Mouse (Mus musculus): ENCODE results near the gene Grwd1. TPM values are rescaled to one million over a fixed set of nuclear protein-coding genes. Genes with fewer than 3 reads are reported as not detected.

Grwd1 gene
- polyA plus RNA-seq, 1 experiment = not detected

- TF ChIP-seq POLR2A (IDR thresholded peaks at IDR 0.05; ENCODE audit: insufficient read depth, low read depth, low read length) (no peak), CTCF (IDR thresholded peaks at IDR 0.05; ENCODE audit: insufficient read depth, low read depth, low read length) (no peak)
- Histone ChIP-seq H3K4me3 (ENCODE audit: insufficient read depth, low read depth, low read length) (no peak overlapping the region), H3K4me1 (ENCODE audit: control insufficient read depth, insufficient read depth, low read length) (peaks cover 5% of the 10 kb centered on the region; the same call in 1 of the 2 replicates), H3K27ac (ENCODE audit: insufficient read depth, low read depth, low read length) (no peak overlapping the region)
- WGBS = 78% methylated on average over 3 of the region's 3 CpGs
Measured at GRCm38 (mm10) chr7:45850661-45851060, 19.9 kb upstream of the Grwd1 start.

GRCm38 (mm10) chr7:45848447-45849027 is 17.8 kb upstream of the Grwd1 start:
- H3K4me1 ChIP-seq (ENCODE audit: control insufficient read depth, insufficient read depth, low read length) = peaks cover 5% of the 10 kb centered on the region; the same call in 1 of the 2 replicates
- 13% methylated on average over 6 of the region's 6 CpGs for WGBS
- H3K27ac ChIP-seq (ENCODE audit: insufficient read depth, low read depth, low read length) = no peak overlapping the region
- no peak overlapping the region for H3K4me3 ChIP-seq (ENCODE audit: insufficient read depth, low read depth, low read length)
- TF ChIP-seq CTCF (IDR thresholded peaks at IDR 0.05; ENCODE audit: insufficient read depth, low read depth, low read length) = no peak
- no peak for TF ChIP-seq POLR2A (IDR thresholded peaks at IDR 0.05; ENCODE audit: insufficient read depth, low read depth, low read length)

- Histone ChIP-seq H3K4me3 (ENCODE audit: insufficient read depth, low read depth, low read length) (no peak overlapping the region), H3K4me1 (ENCODE audit: control insufficient read depth, insufficient read depth, low read length) (no peaks in the 10 kb centered on the region), H3K27ac (ENCODE audit: insufficient read depth, low read depth, low read length) (no peak overlapping the region)
- TF ChIP-seq CTCF (IDR thresholded peaks at IDR 0.05; ENCODE audit: insufficient read depth, low read depth, low read length) (no peak), POLR2A (IDR thresholded peaks at IDR 0.05; ENCODE audit: insufficient read depth, low read depth, low read length) (no peak)
- WGBS = 92% methylated on average over 10 of the region's 10 CpGs
Measured at GRCm38 (mm10) chr7:45842950-45843744, 12.4 kb upstream of the Grwd1 start.

- TF ChIP-seq POLR2A (IDR thresholded peaks at IDR 0.05; ENCODE audit: insufficient read depth, low read depth, low read length) (no peak), CTCF (IDR thresholded peaks at IDR 0.05; ENCODE audit: insufficient read depth, low read depth, low read length) (no peak)
- no peak overlapping the region for H3K27ac ChIP-seq (ENCODE audit: insufficient read depth, low read depth, low read length)
- peaks cover 18% of the 10 kb centered on the region for H3K4me1 ChIP-seq (ENCODE audit: control insufficient read depth, insufficient read depth, low read length)
- H3K4me3 ChIP-seq (ENCODE audit: insufficient read depth, low read depth, low read length) = peak overlapping the region; percentile 44; the same call in 1 of the 2 replicates
- WGBS = 24% methylated on average over 31 of the region's 31 CpGs
Measured at GRCm38 (mm10) chr7:45833924-45834323, 3.2 kb upstream of the Grwd1 start.

- 9% methylated on average over 83 of the region's 86 CpGs for WGBS
- peaks cover 18% of the 10 kb centered on the region for H3K4me1 ChIP-seq (ENCODE audit: control insufficient read depth, insufficient read depth, low read length)
- H3K27ac ChIP-seq (ENCODE audit: insufficient read depth, low read depth, low read length) = no peak overlapping the region
- no peak for TF ChIP-seq CTCF (IDR thresholded peaks at IDR 0.05; ENCODE audit: insufficient read depth, low read depth, low read length)
- TF ChIP-seq POLR2A (IDR thresholded peaks at IDR 0.05; ENCODE audit: insufficient read depth, low read depth, low read length) = no peak
- peak overlapping the region; percentile 44 for H3K4me3 ChIP-seq (ENCODE audit: insufficient read depth, low read depth, low read length)
Measured at GRCm38 (mm10) chr7:45833148-45833790, 2.5 kb upstream of the Grwd1 start.

GRCm38 (mm10) chr7:45832428-45832827 is 1.7 kb upstream of the Grwd1 start:
- TF ChIP-seq CTCF (IDR thresholded peaks at IDR 0.05; ENCODE audit: insufficient read depth, low read depth, low read length) = no peak
- no peak for TF ChIP-seq POLR2A (IDR thresholded peaks at IDR 0.05; ENCODE audit: insufficient read depth, low read depth, low read length)
- 13% methylated on average over 30 of the region's 30 CpGs for WGBS
- Histone ChIP-seq H3K4me1 (ENCODE audit: control insufficient read depth, insufficient read depth, low read length) (peaks cover 18% of the 10 kb centered on the region), H3K27ac (ENCODE audit: insufficient read depth, low read depth, low read length) (no peak overlapping the region), H3K4me3 (ENCODE audit: insufficient read depth, low read depth, low read length) (peak overlapping the region; percentile 44)

- peak overlapping the region; percentile 99; the same call in 1 of the 2 replicates for H3K27ac ChIP-seq (ENCODE audit: insufficient read depth, low read depth, low read length)
- whole genome bisulfite sequencing = 19% methylated on average over 5 of the region's 5 CpGs
- no peak overlapping the region for H3K4me3 ChIP-seq (ENCODE audit: insufficient read depth, low read depth, low read length)
- TF ChIP-seq CTCF (IDR thresholded peaks at IDR 0.05; ENCODE audit: insufficient read depth, low read depth, low read length) (no peak), POLR2A (IDR thresholded peaks at IDR 0.05; ENCODE audit: insufficient read depth, low read depth, low read length) (no peak)
- H3K4me1 ChIP-seq (ENCODE audit: control insufficient read depth, insufficient read depth, low read length) = peaks cover 18% of the 10 kb centered on the region
Measured at GRCm38 (mm10) chr7:45831128-45831525, 383 bp upstream of the Grwd1 start.

- no peak overlapping the region for H3K27ac ChIP-seq (ENCODE audit: insufficient read depth, low read depth, low read length)
- peaks cover 9% of the 10 kb centered on the region for H3K4me1 ChIP-seq (ENCODE audit: control insufficient read depth, insufficient read depth, low read length)
- no peak overlapping the region for H3K4me3 ChIP-seq (ENCODE audit: insufficient read depth, low read depth, low read length)
- 80% methylated on average over 7 of the region's 7 CpGs for WGBS
- no peak for TF ChIP-seq CTCF (IDR thresholded peaks at IDR 0.05; ENCODE audit: insufficient read depth, low read depth, low read length)
- no peak for TF ChIP-seq POLR2A (IDR thresholded peaks at IDR 0.05; ENCODE audit: insufficient read depth, low read depth, low read length)
Measured at GRCm38 (mm10) chr7:45826631-45827030, 4.1 kb downstream of the Grwd1 start.

GRCm38 (mm10) chr7:45824598-45824997 is 6.1 kb downstream of the Grwd1 start, which contains the start of gene Kcnj14:
Gene Kcnj14 (minus strand): TSS chr7:45824782.
- TF ChIP-seq POLR2A (IDR thresholded peaks at IDR 0.05; ENCODE audit: insufficient read depth, low read depth, low read length) = no peak
- TF ChIP-seq CTCF (IDR thresholded peaks at IDR 0.05; ENCODE audit: insufficient read depth, low read depth, low read length) = no peak

More at GRCm38 (mm10) chr7:45824598-45824997, 6.1 kb downstream of the Grwd1 start, which contains the start of gene Kcnj14:
- no peaks in the 10 kb centered on the region; the same call in 1 of the 2 replicates for H3K4me1 ChIP-seq (ENCODE audit: control insufficient read depth, insufficient read depth, low read length)
- no peak within 1 kb of the TSS for H3K27ac ChIP-seq (ENCODE audit: insufficient read depth, low read depth, low read length)
- WGBS = 68% methylated on average over 7 of the region's 7 CpGs
- H3K4me3 ChIP-seq (ENCODE audit: insufficient read depth, low read depth, low read length) = no peak within 1 kb of the TSS
